Mouse (Mus musculus) kidney, adult 18-20 months (tissue): Measurements from ENCODE around the gene Tmem171.
A peak's percentile ranks its signal among the peaks of the same experiment; 100 is the strongest.

Experiments used
- DNase-seq: peaks from one replicate; pipeline ENCODE4 v3.0.0; 2021

Tmem171 gene

GRCm38 (mm10) chr13:98691956-98692515 lies 2.6 kb downstream of the Tmem171 start:
- DNase-seq = no peak

DNA sequence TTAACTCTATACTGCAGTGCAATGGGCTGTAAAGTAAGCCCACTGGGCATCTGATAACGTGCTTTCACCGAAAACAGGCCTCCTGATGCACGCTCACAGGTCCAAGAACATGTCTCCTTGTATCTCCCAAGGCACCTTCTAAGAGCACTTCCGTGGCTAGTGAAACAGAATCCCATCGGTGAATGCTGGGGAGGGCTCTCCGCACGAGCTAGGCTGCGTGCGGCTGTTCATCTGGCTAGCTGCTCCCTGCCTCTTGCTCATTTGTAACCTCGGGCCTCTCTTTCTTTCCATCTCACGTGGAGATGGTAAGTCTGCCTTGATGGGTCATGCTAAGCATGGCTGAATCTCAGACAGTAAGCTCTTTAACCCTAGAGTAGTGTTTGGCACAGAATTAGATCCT lies 3.7 kb downstream of the Tmem171 start:
- DNase-seq = no peak

DNA sequence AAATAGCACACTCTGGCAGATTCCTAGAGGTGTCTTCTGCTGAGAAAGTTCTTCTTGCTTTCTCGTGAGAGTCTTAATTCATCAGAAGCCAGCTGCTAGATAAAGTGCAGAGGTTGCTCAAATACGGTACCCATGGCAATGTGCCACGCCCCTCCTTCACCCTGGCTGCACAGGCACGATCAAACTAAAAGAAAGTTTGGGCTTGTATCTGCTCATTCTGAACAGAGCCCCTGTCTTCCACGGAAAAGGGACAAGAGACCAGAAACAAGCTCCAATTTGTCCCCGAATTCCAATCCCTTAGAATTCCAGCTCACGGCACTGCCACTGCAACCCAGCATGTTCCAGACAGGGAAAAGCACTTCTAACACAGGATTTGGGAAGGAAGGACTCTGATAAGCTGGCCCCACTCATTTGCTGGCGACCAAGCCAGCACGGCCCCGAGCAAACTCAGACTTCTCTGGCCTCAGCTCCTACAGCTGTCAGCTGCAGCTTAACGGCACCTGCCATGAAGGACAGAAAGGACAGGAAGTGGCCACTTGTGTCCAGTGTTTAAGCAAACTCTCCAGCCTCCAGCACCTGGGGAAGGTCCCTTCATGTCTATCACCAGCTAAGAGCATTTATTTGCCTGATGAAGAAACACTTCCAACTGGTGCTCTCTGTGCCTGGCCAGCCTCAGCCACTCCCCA lies 4.9 kb downstream of the Tmem171 start:
- DNase-seq = peak; percentile 57

- no peak for DNase-seq
Observed at GRCm38 (mm10) chr13:98687931-98688330, 6.7 kb downstream of the Tmem171 start.

DNA sequence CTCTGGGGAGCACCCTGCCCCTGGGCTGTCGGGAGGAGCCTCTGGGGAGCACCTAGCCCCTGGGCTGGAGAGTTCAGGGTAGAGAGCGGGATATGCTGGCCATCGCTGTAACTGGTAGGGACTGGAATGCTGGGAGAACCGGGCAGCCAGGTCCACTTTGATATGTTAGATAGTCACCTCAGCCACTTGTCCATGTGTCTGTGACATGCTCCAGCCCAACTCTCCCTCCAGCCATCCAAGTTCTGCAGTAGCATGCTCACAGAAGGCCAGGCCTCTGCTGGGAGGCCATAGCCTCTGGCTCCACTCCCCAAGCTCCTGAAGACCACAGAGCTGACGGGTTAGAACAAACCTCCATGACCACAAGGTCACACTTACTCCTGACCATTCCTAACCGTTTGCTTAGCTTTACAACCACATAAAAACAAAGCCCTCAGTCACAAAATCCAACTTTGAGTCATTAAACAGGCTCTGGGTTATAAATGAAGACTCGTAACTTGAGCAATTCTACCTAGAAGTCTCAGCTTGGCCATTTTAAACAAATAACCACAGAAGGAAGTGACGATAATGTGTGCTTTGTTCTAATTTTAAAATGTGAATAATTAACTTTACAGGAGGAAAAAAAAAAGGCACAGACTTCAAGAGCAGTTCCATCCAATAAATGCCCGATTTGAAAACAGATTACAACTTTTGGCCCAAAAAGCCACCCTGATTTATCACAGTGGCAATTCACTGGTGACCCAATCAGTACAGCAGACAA lies 10.3 kb downstream of the Tmem171 start:
- no peak for DNase-seq

DNA sequence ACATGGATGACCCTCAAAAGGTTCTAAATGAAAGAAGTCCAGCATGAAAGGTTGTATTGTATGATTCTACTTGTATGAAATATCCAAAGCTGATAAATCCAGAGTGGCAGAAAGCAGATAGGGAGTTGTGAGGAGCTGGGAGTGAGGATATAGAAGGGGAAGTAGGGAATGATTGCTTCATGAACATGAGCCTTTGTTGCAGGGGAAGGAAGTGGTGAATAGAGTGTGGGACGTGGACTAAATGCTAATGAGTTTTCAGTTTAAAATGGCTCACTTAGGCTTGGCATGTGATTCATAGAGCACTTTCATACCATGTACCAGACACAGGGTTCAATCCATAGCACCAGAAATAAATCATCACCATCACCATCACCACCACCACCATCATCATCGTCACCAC lies 11.2 kb downstream of the Tmem171 start:
- DNase-seq = no peak

GRCm38 (mm10) chr13:98680470-98681060 lies 14.1 kb downstream of the Tmem171 start:
- DNase-seq = no peak

- no peak for DNase-seq
Observed at GRCm38 (mm10) chr13:98679631-98680041, 15.0 kb downstream of the Tmem171 start.

DNA sequence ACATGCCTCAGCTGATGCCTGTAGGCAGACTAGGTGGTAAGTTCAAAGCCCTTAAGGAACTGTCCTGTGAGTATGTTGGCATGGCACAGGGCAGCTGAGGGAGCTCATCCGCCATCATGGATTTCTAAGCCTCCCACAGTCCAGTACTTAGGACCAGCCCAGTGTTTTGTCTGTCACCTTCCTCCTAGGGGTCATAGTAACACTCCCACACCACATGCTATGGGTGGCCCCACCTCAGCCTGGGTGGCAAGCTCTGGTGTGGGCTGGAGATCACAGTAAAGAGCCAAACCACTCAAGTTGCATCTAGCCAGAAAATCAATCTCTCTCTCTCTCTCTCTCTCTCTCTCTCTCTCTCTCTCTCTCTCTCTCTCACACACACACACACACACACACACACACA lies 15.4 kb downstream of the Tmem171 start:
- no peak for DNase-seq

- no peak for DNase-seq
Observed at GRCm38 (mm10) chr13:98673922-98674321, 20.7 kb downstream of the Tmem171 start.

- no peak for DNase-seq
Observed at GRCm38 (mm10) chr13:98669296-98669695, 25.3 kb downstream of the Tmem171 start.

GRCm38 (mm10) chr13:98667316-98667715 lies 27.3 kb downstream of the Tmem171 start:
- peak; percentile 36 for DNase-seq

DNA sequence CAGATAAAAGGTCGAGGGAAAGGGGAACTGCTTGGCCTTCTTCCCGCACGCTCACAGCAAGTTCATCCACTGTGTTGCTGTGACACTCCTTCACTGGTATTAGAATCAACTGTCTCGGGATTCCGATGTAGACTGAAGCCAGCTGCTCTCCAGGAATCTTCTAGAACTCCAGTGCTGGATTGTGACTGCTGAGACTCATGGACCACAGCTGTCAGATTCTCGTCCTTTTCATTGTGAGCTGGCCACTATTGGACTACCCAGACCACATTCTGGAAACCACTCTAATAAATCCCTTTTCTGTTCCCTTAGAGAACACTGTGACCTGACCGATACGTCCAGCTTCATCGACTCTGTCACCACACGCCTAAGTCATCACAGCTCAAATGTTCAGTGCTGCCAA lies 29.4 kb downstream of the Tmem171 start:
- no peak for DNase-seq

DNA sequence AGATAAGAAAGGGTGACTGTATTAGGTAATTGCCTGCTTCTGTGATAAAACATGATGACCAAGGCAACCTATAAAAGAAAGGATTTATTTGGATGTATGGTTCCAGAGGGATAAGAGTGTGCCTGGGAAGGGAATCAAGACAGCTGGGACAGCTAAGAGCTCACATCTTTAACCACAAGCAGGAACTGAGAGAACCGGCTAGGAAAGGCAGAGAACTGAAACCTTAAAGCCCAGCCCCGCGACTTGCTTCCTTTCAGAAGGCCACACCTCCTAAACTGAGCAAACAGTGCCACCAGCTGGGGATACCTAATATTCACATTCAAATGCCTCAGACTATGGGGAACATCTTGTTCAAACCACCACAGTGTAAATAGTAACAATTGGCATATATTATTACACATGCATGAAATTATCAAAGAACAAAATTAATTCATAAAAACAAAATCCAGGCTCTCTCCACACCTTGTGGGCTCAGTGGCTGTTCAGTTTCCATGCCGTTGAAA lies 32.4 kb downstream of the Tmem171 start:
- no peak for DNase-seq

DNA sequence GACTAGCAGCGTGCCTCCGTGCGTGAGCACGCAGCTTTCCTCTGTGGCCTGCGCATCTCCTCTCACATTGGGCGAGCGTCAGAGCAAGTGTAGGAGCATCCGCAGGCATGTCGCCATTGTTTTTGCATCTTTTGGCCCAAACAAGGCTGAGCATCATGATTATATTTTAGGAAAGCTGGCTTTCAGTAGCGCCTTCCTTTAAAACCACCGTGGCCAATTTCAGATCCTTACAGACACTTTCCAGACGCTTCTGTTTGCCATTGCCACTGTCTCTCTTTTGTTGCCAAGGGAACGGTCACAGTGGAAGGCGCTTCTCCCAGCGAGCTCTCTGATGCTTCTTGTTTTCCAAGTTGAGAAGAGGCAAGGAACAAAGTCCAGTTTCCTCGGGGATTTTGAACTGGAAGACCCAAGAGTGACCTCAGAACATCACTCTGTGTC lies 38.6 kb downstream of the Tmem171 start:
- no peak for DNase-seq

DNA sequence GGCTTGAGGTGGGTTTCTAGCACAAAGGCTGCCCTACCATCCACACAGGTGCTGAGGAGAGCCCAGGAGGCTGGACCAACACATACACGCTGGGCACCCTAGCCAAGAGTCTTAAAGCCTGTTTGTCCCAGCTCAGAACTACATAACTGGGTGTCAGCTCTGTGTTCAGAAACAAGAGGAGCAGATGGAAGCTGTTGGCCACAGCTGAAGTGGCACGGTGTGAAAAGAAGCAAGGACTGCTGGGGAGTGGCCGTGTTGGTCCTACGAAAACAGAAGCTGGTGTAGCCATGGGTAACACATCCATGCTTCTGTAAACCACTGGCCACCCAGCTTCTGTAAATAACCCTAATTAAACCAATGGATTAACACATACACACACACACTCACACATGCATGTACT lies 39.3 kb downstream of the Tmem171 start:
- DNase-seq = no peak

DNA sequence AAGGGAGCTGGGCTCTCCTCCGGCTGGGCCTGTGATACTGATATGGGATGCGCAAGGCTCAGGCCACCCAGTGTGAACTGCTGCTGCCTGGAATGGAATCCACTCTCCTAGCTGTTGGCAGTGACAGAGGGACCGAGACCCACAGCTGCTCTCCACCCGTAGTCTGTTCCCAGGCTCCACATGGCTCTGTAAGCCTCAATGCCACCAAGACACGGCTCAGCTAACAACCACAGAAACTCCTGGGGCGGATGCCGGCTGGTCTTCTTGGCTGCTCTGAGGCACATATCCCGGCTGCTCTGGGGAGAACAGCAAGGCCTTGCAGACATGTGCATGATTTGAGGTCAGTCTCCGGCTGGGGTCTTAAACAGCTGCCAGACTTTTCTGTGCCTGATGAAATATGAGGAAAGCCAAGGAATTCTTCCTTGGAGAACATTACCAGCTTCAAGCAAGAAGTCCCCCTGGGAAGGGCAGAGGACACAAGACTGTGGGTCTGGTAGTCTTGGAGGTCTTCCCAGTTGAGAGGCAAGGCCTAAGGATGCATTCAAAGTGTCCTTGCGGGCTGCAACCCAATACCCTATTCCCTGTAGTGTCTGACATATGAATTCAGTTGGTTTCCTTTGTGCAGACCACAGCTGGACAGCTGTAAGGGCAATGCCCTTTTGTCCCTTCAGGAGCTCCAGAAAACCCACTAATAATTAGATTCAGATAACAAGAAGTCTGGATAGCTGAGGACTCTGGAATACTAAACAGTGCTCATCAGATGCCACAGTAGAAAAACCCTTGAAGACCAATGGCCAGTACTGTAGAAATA lies 40.3 kb downstream of the Tmem171 start:
- DNase-seq = no peak

- no peak for DNase-seq
Observed at GRCm38 (mm10) chr13:98652194-98652593, 42.4 kb downstream of the Tmem171 start.

- DNase-seq = no peak
Observed at GRCm38 (mm10) chr13:98651228-98651977, 43.2 kb downstream of the Tmem171 start.

DNA sequence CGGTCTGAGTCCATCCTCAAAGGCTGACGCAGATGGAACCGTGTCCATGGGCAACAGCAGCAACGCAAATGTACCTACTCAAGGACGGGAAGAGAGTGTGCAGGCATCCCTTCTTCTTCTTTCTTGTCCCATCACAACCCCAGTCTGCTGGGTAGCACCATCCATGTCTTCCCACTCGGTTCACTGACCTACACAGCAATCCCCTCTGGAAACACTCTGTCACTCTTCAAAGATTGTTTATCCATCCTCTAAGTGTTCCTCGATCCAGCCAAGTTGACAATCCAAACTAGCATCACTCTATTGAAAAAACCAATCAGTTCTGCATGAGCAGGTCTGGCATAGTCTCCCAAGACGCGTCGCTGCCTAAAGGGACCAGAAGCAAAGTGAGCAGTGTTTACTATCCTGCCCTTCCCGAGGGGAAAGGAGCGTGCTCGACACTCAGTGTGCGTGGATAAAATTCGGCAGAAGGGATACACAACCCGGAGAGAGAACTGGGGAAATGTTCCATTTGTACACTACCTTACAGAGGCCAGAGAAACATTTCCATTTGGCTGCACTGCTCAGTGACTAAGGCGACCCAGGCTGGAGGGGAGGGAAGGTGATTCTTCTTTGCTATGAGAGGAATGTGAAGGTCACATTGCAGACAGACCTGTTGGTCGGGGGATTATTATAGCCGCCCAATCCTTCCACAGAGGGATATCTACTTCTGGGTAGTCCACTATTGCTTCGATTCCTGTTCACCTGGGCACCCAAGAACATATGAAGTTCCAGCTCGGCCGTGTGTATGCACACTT lies 46.7 kb downstream of the Tmem171 start:
- DNase-seq = peak; percentile 36
